Mouse (Mus musculus) lung, postnatal 25 days (tissue): ENCODE measurements around the gene Olfr1513.
"Not testable (repeated sequence)": the region's sequence is repeated elsewhere in the genome, so short reads cannot be mapped to it uniquely, and the experiment has no call there.

Experiments used
- DNase-seq: peaks from one replicate; pipeline ENCODE4 v3.0.0; 2022; ENCODE audit warnings: low spot score

Olfr1513 gene

DNA sequence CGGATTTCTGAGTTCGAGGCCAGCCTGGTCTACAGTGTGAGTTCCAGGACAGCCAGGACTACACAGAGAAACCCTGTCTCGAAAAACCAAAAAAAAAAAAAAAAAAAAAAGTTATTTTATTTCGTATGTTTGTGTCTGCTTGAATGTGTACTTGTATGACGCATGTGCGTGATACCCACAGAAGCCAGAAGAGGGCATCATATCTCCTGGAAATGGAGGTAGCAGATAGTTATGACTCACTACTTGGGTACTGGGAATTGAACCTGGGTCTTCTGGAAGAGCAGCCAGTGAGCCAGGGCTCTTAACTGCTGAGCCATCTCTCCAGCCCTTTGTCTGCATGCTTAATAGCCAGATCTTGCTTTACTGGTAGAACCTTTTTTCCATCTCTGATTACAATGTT, 45.9 kb downstream of the Olfr1513 start:
- DNase-seq = not testable (repeated sequence)

DNA sequence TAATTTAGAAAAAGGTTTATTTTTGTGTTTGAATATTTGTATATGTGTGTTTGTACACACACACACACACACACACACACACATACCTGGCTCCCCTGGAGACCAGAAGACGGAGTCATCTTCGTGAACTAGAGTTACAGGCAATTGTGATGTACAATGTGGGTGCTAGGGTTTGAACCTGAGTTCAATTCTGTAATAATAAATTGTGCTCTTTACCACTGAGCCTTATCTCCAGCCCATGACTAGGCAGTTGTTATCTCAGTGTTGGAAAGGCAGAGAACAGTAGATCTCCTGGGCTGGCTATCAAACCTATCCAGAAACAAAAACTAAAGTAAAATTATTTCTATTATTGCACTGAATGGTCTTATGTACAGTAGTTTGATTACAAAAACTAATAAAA, 50.1 kb downstream of the Olfr1513 start:
- DNase-seq = no peak

DNA sequence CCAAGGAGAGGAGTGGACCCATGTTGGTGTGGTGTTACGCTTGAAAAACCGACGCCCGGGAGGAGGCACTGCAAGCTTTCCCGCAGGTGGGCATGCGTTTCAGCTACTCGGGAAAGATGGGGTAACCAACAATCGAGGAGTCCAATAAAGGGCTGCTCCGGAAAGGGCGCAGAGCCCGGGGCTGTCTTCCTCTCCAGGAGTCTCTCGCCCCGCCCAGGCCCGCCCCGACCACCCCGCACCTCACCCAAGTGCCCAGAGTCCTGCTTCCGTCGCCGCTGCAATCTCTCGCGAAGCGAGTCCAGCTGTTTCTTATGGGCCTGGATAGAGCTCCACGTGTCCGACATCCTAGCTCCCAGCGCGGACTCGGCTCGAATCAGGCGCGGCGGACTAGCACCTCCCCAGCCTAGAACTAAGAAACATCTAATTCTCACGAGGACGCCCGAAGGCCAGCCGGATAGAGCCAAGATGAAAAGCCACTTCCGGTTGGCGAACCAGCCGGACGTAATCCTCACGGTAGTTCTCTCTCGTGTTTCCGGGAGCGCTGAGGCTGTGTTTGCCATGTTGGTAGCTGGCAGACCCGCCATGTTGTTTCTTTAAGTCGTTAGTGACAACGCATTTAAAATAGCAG, 51.5 kb downstream of the Olfr1513 start, which contains the start of gene Mettl3:
Gene Mettl3 (minus strand): TSS at position 485 of the 628 bp plus-strand sequence.
- DNase-seq = peak; percentile 95

DNA sequence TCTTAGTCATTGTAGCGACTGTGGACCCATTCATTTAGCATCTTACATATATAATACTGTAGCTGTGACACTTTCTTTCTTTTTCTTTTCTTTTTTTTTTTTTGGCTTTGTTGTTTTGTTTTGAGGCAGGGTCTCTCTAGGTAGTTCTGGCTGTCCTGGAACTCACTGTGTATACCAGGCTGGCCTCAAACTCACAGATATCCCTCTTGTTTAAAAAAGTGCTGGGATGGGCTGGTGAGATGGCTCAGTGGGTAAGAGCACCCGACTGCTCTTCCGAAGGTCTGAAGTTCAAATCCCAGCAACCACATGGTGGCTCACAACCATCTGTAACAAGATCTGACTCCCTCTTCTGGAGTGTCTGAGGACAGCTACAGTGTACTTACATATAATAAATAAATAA, 52.7 kb downstream of the Olfr1513 start:
- not testable (repeated sequence) for DNase-seq
